Mouse (Mus musculus) embryo, embryonic 9.5 days (tissue): Measurements from ENCODE around the gene Ndufs1.
"Not testable (repeated sequence)": the region's sequence is repeated elsewhere in the genome, so short reads cannot be mapped to it uniquely, and the experiment has no call there.

Source experiments
- DNase-seq: peaks from one replicate; pipeline ENCODE4 v3.0.0-alpha.2; 2017; ENCODE audit errors: extremely low spot score

The Ndufs1 gene

GRCm38 (mm10) chr1:63182636-63183270 is 6.1 kb upstream of the Ndufs1 start:
- DNase-seq: peak; percentile 49

- DNase-seq: no peak
Observed at GRCm38 (mm10) chr1:63182212-63182611, 5.6 kb upstream of the Ndufs1 start.

- DNase-seq: no peak
Observed at GRCm38 (mm10) chr1:63181480-63181879, 4.8 kb upstream of the Ndufs1 start.

GRCm38 (mm10) chr1:63181019-63181418 is 4.4 kb upstream of the Ndufs1 start:
- peak; percentile 92 for DNase-seq

GRCm38 (mm10) chr1:63180575-63180974 is 3.9 kb upstream of the Ndufs1 start:
- not testable (repeated sequence) for DNase-seq

- DNase-seq: no peak
Observed at GRCm38 (mm10) chr1:63180122-63180521, 3.5 kb upstream of the Ndufs1 start.

- DNase-seq: no peak
Observed at GRCm38 (mm10) chr1:63178308-63178707, 1.7 kb upstream of the Ndufs1 start.

- no peak for DNase-seq
Observed at GRCm38 (mm10) chr1:63176259-63176603, 402 bp downstream of the Ndufs1 start.

- no peak for DNase-seq
Observed at GRCm38 (mm10) chr1:63175853-63176252, 780 bp downstream of the Ndufs1 start.

GRCm38 (mm10) chr1:63168638-63169037 is 8.0 kb downstream of the Ndufs1 start:
- no peak for DNase-seq

GRCm38 (mm10) chr1:63140231-63140630 is 36.4 kb downstream of the Ndufs1 start:
- DNase-seq: no peak

- DNase-seq: not testable (repeated sequence)
Observed at GRCm38 (mm10) chr1:63138586-63138985, 38.0 kb downstream of the Ndufs1 start.

- no peak for DNase-seq
Observed at GRCm38 (mm10) chr1:63137971-63138370, 38.7 kb downstream of the Ndufs1 start.

GRCm38 (mm10) chr1:63134530-63134929 is 42.1 kb downstream of the Ndufs1 start:
- no peak for DNase-seq

GRCm38 (mm10) chr1:63131766-63132165 is 44.9 kb downstream of the Ndufs1 start:
- no peak for DNase-seq

GRCm38 (mm10) chr1:63130883-63131282 is 45.8 kb downstream of the Ndufs1 start:
- no peak for DNase-seq

GRCm38 (mm10) chr1:63129857-63130690 is 46.6 kb downstream of the Ndufs1 start:
- DNase-seq: peak; percentile 38

- peak; percentile 10 for DNase-seq
Observed at GRCm38 (mm10) chr1:63129273-63129672, 47.4 kb downstream of the Ndufs1 start.

- no peak for DNase-seq
Observed at GRCm38 (mm10) chr1:63126206-63126605, 50.4 kb downstream of the Ndufs1 start.

- no peak for DNase-seq
Observed at GRCm38 (mm10) chr1:63123823-63124450, 52.7 kb downstream of the Ndufs1 start.

GRCm38 (mm10) chr1:63122005-63122404 is 54.6 kb downstream of the Ndufs1 start:
- no peak for DNase-seq

GRCm38 (mm10) chr1:63120382-63120781 is 56.3 kb downstream of the Ndufs1 start:
- no peak for DNase-seq

GRCm38 (mm10) chr1:63119675-63120074 is 57.0 kb downstream of the Ndufs1 start:
- DNase-seq: no peak
